Mouse (Mus musculus) macrophage (primary cell): ENCODE measurements around the gene Hax1. TPM values are rescaled to one million over a fixed set of nuclear protein-coding genes. Genes with fewer than 3 reads are reported as not detected.

ENCODE experiments used
- H3K27ac ChIP-seq: fragments of 350-480 bp; formaldehyde crosslinking; 2 replicates; pipeline ENCODE4 v1.9.0; 2021
- H3K36me3 ChIP-seq: fragments of 350-480 bp; formaldehyde crosslinking; 2 replicates; pipeline ENCODE4 v1.9.0; 2021; ENCODE audit errors: inconsistent target
- H3K4me3 ChIP-seq: fragments of 350-480 bp; formaldehyde crosslinking; 2 replicates; pipeline ENCODE4 v1.9.0; 2021; ENCODE audit errors: inconsistent target
- H3K79me2 ChIP-seq: fragments of 350-480 bp; formaldehyde crosslinking; 2 replicates; pipeline ENCODE4 v1.9.0; 2021; ENCODE audit errors: inconsistent target
- WGBS: methylation state at CpG from one replicate; pipeline ENCODE4 v1.1.7; 2026; ENCODE audit warnings: inconsistent platforms; ENCODE audit not compliant: missing documents; 5-methylcytosine and 5-hydroxymethylcytosine counted together
- polyA plus RNA-seq: library from polyadenylated mRNA; stranded (reverse); fragments of 250-400 nt; gene quantifications from 3 replicates; pipeline ENCODE4 v1.2.4, GENCODE M21; 2018; ENCODE audit warnings: inconsistent platforms
- total RNA-seq, 78 experiments: library from RNA; depleted of rRNA; stranded (reverse); fragments of 250-400 nt; gene quantifications; 1 replicate in 9 of 78; 2 replicates in 24 of 78; 3 replicates in 43 of 78; 4 replicates in 2 of 78; pipeline ENCODE4 v1.2.4; 2018; ENCODE audit warnings: inconsistent platforms in 56 of 78

Hax1 gene
- 100 to 1,000 TPM in 13 of 26 experiments, 10 to 100 TPM in 13; 48.7 to 156 (median 100) TPM for total RNA-seq (2018; cell fraction: chromatin; rRNA removed)
- total RNA-seq (2018; cell fraction: cytosol; rRNA removed), result 100 to 1,000 TPM in 16 of 26 experiments, 10 to 100 TPM in 10; 79.7 to 159 (median 118) TPM
- total RNA-seq (2018; cell fraction: nucleus; rRNA removed), result 100 to 1,000 TPM in 14 of 26 experiments, 10 to 100 TPM in 12; 43.9 to 145 (median 106) TPM
- polyA plus RNA-seq, result 77.9 to 113 TPM (median 113 TPM) in 3 replicates

DNA sequence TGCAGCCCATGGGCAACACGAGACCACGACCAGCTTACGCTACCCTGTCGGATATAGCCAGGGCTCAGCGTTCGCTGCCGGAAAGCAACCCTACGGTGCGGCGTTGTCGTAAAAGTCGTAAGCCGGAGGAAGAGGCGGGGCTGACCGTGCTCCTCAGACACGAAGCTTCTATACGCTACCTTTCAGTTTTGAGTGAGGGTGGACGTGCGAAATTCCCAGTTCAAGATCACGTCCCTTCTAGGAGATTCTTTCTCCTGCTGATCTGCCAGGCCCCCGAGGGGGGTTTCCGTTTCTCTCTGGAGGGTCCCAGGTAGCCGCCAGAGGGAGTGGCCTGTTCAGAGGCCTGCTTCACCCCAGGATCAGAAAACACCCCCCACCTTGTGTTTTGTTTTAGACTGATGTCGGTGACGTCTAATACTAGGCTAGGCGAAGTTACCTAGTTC is at the start of gene Hax1:
Gene Hax1 (minus strand): TSS at position 169 of the 443 bp plus-strand sequence.
- peak within 1 kb of the TSS; percentile 84 for H3K27ac ChIP-seq
- WGBS, result 1% methylated on average over 25 of the region's 26 CpGs
- H3K36me3 ChIP-seq, result peaks cover 41% of the 10 kb centered on the region
- peaks cover 20% of the 10 kb centered on the region for H3K79me2 ChIP-seq
- H3K4me3 ChIP-seq, result peak within 1 kb of the TSS; percentile 97

DNA sequence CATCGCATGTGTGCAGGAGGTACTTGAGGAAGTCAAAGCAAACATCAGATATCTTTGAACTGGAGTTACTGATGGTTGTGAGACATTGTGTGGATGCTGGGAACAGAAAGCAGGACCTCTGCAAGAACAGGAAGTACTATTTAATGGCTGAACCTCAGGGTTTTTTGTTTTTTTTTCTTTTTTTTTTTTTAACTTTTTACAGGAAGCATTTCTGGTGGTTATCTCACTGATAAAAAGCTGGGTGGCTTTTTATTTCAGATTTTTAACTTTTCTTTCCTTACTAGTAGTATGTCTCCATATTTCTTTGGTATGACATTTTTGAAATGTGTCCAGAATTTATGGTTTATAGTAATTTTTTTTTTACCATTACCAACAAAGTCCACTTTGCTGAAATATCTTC is 37.7 kb upstream of the Hax1 start:
- peaks cover 64% of the 10 kb centered on the region for H3K79me2 ChIP-seq
- H3K4me3 ChIP-seq, result no peak overlapping the region
- no peak overlapping the region for H3K27ac ChIP-seq
- 100% methylated on average over 1 of the region's 1 CpGs for WGBS
- H3K36me3 ChIP-seq, result peaks cover 88% of the 10 kb centered on the region

DNA sequence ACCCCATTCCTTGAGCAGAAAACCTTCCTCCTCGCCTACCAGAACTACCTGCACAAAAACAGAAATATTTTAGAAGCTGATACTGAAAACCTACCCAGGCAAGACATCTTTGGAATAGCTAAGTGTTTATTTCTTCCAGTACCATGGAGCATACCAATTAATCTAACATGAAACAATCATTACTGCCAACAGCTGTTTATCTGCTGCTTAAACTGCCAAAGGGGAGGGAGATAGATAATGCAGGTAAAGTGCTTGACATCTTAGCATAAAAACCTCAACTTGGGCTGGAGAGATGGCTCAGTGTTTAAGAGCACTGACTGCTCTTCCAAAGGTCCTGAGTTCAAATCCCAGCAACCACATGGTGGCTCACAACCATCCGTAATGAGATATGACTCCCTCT is 36.1 kb upstream of the Hax1 start:
- peaks cover 90% of the 10 kb centered on the region for H3K36me3 ChIP-seq
- 100% methylated on average over 2 of the region's 2 CpGs for WGBS
- peaks cover 62% of the 10 kb centered on the region; the same call in 1 of the 2 replicates for H3K79me2 ChIP-seq
- no peak overlapping the region for H3K4me3 ChIP-seq
- H3K27ac ChIP-seq, result no peak overlapping the region

DNA sequence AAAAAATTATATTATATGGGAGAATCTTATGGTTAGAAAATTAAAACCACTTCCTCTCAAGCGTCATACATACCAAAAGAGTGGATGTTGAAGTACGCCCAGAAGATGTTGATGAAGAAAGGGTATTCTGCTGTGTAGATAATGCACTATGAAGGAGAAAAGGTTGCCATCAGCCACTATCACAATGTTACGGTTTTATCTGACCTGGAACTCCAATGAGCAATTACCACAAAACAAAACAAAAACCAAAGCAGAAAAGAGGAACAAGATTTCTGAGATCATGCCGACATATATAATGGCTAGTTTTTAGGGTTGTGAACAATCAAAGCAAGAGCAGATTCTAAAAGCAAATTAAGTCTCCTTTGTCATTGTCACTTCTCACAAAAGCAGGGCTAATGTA is 18.0 kb upstream of the Hax1 start:
- Histone ChIP-seq H3K4me3 (no peak overlapping the region), H3K36me3 (peaks cover 91% of the 10 kb centered on the region), H3K79me2 (peaks cover 4% of the 10 kb centered on the region; the same call in 1 of the 2 replicates), H3K27ac (no peak overlapping the region)
- WGBS, result 43% methylated on average over 4 of the region's 4 CpGs

DNA sequence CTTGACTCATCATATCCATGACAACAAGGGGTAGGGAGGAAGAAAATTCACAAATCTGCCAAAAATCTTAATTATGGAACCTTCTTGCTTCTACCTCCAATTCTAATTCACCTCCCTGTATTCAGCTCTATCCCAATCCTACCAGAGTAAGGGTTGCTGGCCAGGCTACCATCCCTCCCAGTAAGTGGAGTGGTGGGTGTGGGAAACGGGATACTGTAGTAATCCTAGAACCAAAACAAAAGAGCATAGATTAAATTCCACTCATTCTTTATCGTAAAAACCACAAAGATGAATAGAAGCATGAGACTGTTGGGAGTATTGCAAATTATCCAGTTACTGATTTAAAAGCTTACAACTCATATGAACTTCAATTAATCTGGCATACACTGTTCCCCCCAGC is 11.7 kb upstream of the Hax1 start:
- 100% methylated on average over 2 of the region's 2 CpGs for WGBS
- Histone ChIP-seq H3K79me2 (no peaks in the 10 kb centered on the region; the same call in 1 of the 2 replicates), H3K27ac (no peak overlapping the region), H3K4me3 (no peak overlapping the region), H3K36me3 (peaks cover 95% of the 10 kb centered on the region)

DNA sequence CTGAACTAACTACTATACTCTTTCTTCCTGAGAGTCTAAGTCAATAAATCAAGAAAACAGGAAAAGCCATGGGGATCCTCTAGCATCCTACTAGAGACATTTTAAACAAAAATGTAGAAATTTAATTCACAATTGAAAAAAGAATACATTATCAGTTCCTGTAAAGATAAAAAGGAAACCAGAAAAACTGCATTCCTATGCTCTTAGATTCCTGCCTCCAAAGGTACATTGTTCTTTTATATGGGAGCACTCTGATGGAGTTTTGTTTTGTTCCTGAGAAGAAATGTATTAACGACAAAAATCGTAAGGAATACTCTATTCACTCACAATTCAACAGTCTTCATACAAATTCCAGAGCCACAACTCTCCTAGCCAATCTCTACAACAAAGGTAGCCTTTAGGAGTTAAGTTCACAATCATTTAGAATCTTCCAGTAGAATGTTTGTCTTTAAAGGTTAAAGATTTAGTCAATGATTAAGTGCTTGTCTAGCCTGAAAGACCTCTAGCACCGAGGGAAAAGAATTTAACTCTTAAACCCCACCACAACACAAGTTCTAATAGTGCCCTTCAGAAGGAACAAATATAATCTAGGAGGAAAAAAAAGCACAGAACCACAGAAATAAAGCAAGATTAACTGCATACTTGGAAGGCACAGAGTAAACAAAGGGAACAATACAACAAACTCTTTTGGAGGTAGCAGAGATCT is 5.7 kb upstream of the Hax1 start:
- no peak overlapping the region for H3K27ac ChIP-seq
- H3K79me2 ChIP-seq, result no peaks in the 10 kb centered on the region
- H3K36me3 ChIP-seq, result peaks cover 64% of the 10 kb centered on the region
- WGBS, result 90% methylated on average over 3 of the region's 3 CpGs
- H3K4me3 ChIP-seq, result no peak overlapping the region

DNA sequence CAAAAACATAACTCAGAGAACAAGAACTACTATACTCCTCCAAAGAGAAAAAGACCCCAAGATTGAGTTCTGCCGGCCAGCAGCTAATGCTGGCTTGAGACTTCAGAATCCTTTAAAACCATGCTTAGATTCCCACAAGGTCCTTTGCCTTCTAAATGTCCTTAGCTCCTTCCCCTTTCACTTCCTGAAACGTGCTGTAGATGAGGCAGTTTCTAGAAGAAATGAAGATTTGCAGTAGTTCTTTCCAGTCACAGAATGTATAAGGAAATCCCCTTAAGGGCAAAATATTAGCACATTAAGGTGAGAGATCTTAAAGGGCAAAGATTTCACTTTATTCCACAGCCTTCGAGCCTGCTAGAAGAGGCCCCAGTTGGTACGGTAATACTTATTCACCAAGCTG is 1.2 kb upstream of the Hax1 start:
- 53% methylated on average over 4 of the region's 4 CpGs for WGBS
- Histone ChIP-seq H3K36me3 (peaks cover 34% of the 10 kb centered on the region), H3K27ac (peak overlapping the region; percentile 84), H3K79me2 (peaks cover 20% of the 10 kb centered on the region), H3K4me3 (no peak overlapping the region)

DNA sequence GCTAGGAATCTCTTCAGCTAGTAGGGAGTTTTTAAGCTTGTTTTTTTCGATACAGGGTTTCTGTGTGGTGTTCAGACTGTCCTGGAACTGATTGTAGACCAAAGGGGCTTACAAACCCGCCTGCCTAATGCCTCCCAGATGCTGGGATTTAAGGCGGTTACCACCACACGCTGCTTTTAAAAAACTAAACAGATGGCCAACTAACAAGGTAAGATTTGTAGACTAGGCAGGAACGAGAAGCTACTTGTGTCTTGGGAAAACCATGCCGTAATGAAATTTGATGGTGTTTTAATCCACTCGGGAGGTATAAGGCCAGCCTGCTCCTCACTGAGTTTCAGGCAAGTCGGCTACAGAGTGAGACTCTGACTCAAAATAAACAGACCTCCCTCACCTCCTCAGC is 510 bp upstream of the Hax1 start:
- H3K36me3 ChIP-seq, result peaks cover 40% of the 10 kb centered on the region
- H3K27ac ChIP-seq, result peak overlapping the region; percentile 84
- H3K79me2 ChIP-seq, result peaks cover 20% of the 10 kb centered on the region
- H3K4me3 ChIP-seq, result peak overlapping the region; percentile 97
- WGBS, result 17% methylated on average over 8 of the region's 8 CpGs

DNA sequence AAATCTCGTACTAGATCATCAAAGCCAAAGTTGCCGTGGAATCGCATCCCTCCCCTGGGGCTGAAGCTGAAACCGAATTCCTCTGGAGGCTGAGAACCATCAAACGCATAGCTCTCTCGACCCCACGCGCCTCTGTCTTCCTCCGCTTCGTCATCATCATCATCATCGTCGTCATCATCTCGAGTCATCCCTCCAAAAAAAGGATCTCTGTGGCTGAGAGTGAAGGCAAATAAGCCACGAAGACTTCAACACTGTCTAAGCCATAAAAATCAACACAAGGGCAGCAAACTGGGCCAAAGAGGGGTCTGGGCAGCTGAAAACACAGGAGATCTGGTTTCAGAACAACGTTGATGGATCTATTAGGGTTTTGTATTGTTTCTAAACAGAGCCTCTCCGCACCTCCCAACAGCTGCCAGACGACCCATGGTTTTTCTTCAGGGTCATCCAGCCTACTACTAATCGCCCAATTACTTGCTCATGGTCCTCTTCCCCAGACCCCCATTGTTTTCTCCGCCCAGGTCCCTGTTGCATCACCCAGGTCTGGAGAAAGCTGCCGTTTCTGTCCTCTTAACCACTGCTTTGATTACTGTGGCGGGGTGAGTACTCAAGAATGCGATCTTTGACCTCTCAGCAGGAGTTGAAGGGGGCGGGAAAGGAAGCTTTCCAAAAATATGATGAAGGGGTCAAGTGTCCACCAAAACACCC is 637 bp downstream of the Hax1 start:
- peak overlapping the region; percentile 97 for H3K4me3 ChIP-seq
- 6% methylated on average over 13 of the region's 23 CpGs for WGBS
- H3K27ac ChIP-seq, result peak overlapping the region; percentile 84
- H3K36me3 ChIP-seq, result peaks cover 34% of the 10 kb centered on the region
- H3K79me2 ChIP-seq, result peaks cover 20% of the 10 kb centered on the region

DNA sequence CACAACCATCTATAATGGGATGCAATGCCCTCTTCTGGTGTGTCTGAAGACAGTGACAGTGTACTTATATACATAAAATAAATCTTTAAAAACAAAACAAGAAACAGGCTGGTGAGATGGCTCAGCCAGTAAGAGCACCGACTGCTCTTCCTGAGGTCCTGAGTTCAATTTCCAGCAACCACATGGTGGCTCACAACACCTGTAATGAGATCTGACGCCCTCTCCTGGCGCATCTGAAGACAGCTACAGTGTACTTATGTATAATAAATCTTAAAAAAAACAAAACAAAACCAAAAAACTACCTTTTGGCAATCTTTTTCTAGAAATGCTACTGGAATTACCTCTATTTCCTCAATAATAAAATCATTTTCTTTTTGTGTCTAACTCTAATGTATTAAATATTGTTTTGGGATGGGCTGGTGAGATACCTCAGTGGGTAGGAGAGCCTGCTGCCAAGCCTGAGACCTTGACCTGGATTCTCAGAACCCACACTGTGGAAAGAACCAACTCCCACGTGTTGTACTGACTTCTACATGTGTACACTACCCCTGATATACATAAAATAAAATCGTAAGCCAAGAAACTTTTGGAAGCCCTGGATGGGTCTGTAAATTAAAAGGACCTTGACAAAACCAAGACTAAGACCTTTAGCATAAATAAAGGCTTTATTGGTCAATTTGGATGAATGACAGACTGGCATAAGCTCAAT is 3.6 kb downstream of the Hax1 start:
- 84% methylated on average over 5 of the region's 5 CpGs for WGBS
- no peak overlapping the region for H3K27ac ChIP-seq

DNA sequence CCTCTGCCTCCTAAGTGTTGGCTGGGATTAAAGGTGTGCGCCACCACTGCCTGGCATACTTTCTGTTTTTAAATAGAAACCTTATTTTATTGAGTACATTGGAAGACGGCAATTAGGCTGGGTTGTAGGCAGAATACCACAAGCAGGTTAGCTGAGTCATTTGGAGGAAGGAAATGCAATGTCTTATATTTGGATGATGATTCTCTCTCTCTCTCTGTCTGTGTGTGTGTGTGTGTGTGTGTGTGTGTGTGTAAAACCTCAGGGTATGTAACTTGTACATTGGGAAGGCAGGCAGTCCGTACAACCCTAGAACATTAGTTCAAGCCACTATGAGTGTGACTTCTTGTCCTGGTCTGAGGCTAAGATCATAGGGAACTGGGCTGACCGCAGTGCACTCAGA is 10.8 kb downstream of the Hax1 start:
- H3K79me2 ChIP-seq, result no peaks in the 10 kb centered on the region
- H3K27ac ChIP-seq, result peak overlapping the region; percentile 44
- no peaks in the 10 kb centered on the region for H3K36me3 ChIP-seq
- H3K4me3 ChIP-seq, result no peak overlapping the region
- WGBS, result 32% methylated on average over 4 of the region's 4 CpGs

More for the DNA sequence above, 3.6 kb downstream of the Hax1 start:
- peaks cover 20% of the 10 kb centered on the region for H3K79me2 ChIP-seq
- H3K36me3 ChIP-seq, result peaks cover 13% of the 10 kb centered on the region; the same call in 1 of the 2 replicates
- no peak overlapping the region for H3K4me3 ChIP-seq

DNA sequence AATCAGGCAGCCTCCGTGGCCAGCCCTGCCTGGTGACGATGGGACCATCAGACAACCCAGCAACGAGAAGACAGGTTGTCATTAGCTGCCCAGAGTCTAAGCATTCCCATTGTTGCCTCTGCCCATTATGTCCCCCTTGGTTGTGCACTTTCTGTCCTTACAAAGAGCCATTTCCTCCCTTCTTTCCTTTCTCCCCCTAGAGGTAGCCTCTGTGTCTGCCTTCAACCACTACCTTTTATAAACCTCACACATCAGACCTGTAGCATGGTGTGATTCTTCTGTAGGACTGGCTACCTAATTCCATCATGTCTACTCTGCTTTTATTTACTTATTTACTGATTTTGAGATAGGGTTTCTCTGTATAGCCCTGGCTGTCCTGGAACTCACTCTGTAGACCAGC is 11.4 kb downstream of the Hax1 start:
- peak overlapping the region; percentile 44; the same call in 1 of the 2 replicates for H3K27ac ChIP-seq
- no peaks in the 10 kb centered on the region for H3K79me2 ChIP-seq
- no peak overlapping the region for H3K4me3 ChIP-seq
- 63% methylated on average over 3 of the region's 3 CpGs for WGBS
- no peaks in the 10 kb centered on the region for H3K36me3 ChIP-seq

DNA sequence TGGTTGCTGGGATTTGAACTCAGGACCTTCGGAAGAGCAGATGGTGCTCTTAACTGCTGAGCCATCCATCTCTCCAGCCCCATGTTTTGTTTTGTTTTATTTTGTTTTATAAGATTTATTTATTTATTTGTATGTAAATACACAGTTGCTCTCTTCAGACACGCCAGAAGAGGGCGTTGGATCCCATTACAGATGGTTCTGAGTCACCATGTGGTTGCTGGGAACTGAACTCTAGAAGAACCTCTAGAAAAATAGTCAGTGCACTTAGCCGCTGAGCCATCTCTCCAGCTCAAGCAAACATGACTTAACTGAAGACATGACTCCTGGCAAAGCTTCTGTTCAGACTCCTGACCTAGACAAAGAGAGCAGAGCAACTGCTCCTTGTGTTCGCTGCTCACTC is 16.2 kb downstream of the Hax1 start:
- Histone ChIP-seq H3K27ac (no peak overlapping the region), H3K4me3 (no peak overlapping the region), H3K79me2 (no peaks in the 10 kb centered on the region), H3K36me3 (no peaks in the 10 kb centered on the region)
- 89% methylated on average over 5 of the region's 5 CpGs for WGBS

DNA sequence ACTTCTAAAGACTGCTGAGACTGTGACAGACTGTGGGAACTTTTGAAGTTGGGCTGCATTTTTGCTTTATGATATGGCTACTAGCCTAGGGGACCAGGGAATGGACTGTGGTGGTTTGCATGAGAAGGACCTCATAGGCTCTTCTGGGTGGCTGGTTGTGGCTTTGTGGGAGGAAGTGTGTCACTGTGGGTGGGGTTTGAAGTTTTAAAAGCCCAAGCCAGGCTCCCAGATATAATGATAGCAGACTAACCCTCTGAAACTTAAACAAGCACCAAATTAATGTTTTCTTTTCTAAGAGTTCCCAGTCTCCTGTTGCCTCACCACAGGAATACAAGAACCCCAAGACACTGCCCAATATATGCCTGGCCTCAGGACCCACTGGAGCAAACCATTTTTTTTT is 21.7 kb downstream of the Hax1 start:
- Histone ChIP-seq H3K79me2 (no peaks in the 10 kb centered on the region), H3K36me3 (no peaks in the 10 kb centered on the region), H3K27ac (no peak overlapping the region), H3K4me3 (no peak overlapping the region)
